Mouse (Mus musculus) NIH3T3 (cell line): Measurements from ENCODE around the gene Fmo6.
A peak's percentile ranks its signal among the peaks of the same experiment; 100 is the strongest.

Source experiments
- DNase-seq: peaks from one replicate; pipeline ENCODE4 v3.0.0-alpha.2; 2012; ENCODE audit warnings: low read depth

Fmo6 gene

GRCm38 (mm10) chr1:162937415-162937814 lies at the start of gene Fmo6:
Gene Fmo6 (minus strand): TSS chr1:162937515.
- DNase-seq, result no peak

- DNase-seq, result no peak
Measured at GRCm38 (mm10) chr1:162986777-162987176, 49.5 kb upstream of the Fmo6 start.

- DNase-seq, result peak; percentile 29
Measured at GRCm38 (mm10) chr1:162986121-162986748, 48.9 kb upstream of the Fmo6 start.

DNA sequence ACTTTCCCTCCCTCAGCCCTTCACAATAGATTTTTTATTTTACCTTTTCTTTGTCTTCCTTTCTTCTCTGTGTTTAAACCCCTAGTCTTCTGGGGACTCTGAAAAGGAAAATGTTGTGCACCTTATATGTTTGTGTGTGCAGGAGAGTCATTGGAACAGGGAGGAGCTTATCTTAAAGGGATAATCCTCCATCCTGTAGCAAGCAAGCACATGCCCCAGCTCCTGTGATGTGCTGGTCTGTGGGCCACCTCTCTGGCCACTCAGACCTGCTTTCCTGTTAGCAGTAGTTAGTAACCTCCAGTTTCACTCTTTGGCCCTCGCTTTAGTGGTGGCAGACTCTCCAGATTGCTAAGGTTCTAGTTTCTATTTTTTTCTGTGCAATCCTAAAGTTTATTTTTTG lies 47.1 kb upstream of the Fmo6 start, which contains the start of gene Fmo3:
TSS of gene Fmo3 (minus strand) at position 101 of the 400 bp plus-strand sequence.
- DNase-seq, result no peak

DNA sequence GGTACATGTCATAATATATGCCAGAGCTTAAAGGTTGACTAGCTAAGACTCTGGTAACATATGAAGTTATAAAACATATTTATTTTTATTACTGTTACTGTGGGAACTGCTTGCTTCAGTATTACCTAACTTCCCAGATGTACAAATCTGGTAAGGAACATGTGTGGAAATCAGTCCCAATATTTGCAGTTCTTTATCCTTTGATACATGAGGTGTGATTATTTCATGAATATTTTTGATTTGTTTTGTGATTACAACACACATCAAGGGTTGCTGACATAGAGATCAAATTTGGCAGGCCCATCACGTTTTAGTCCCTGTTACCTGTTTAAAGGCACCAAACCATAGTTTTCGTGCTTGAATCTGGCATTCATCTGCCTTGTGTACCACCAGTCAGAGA lies 26.2 kb upstream of the Fmo6 start:
- DNase-seq, result no peak

GRCm38 (mm10) chr1:162957422-162957821 lies 20.1 kb upstream of the Fmo6 start:
- DNase-seq, result peak; percentile 78

DNA sequence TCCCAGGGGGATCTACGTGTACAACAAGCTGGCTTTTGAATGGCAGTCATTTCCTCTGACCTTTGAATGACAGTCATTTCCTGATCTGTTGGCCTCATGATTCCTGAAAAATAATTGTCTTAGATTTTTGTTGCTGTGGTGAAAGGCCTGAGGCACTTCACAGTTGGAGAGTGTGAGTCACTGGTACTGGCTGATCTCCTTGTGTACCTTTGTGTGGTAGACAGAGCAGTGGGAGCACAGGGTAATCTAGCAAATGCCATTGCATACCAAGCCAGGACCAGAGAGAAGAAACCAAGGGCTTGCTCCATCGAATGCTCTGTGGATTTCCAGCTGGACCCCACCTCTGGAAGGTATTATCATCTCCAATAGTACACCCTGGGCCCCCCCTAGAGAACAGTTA lies 15.8 kb upstream of the Fmo6 start:
- peak; percentile 55 for DNase-seq

DNA sequence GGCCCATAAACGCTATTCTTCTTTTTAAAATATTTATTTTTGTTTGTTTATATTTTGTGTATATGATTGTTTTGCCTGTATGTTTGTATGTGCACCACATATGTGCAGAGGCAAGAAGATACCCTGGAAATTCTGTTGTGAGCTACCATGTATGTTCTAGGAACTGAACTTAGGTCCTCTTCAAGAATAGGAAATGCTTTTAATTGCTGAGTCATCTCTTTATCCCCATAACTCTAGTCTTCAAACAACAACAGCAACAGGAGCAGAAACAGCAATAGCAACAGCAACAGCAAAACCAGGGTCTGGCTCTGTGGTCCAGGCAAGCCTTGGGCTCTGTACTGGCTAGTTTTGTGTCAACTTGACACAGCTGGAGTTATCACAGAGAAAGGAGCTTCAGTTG lies 12.4 kb upstream of the Fmo6 start:
- no peak for DNase-seq

GRCm38 (mm10) chr1:162947934-162948333 lies 10.6 kb upstream of the Fmo6 start:
- DNase-seq, result no peak

GRCm38 (mm10) chr1:162946837-162947558 lies 9.7 kb upstream of the Fmo6 start:
- DNase-seq, result no peak

DNA sequence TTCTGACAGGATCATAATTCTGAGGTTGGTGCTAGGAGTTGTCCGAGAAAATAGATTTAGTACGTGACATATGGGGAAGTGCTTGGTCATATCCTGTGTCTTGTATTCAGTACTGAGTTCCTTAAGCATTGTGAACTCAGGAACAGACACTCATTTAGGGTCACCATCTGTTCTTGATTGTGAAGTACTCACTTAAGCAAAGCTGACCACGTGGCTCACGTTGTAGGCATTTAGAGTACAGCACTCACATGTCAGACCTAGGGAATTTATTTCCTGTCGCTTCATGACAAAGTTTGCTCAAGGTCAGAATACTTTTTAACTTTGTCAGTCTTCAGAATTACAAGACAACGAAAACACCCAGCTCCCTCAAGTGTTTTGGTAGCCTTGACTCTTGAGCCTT lies 6.4 kb upstream of the Fmo6 start:
- DNase-seq, result peak; percentile 63

- DNase-seq, result peak; percentile 34
Measured at GRCm38 (mm10) chr1:162938696-162939351, 1.5 kb upstream of the Fmo6 start.

DNA sequence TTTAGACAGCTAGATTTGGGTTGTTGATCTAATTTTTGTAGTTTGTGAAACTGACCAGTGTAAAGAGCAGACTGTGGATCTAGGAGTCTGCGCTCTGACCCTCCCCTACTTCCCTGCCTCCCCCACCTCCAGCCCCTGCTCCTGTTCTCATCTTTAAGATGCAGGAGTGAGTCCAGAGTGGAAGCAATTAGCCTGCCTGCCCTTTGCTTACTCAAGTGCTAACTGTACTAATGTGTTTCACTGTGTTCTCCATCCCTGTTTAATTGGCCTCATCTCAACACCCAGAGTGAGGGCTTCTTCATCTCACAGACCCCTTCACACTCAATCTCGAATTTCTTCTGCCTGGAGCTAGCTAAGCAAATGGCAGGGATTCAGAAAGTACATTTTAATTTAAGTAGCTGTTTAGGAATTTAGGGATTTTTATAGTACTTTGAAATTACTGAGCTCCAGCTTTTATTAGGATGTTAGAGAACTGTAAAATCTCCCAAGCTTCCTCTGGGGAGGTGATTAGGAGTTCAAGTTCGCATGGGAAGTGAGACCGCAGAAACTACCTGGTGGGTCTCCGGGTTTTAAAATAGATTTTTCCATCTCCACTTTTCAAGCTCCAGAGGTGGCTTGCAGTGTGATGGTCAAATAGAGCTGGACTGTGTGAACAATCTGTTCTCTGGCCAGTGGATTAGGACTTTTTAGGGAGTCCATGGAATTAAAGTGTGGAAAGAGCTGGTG lies 818 bp upstream of the Fmo6 start:
- no peak for DNase-seq

- DNase-seq, result no peak
Measured at GRCm38 (mm10) chr1:162934374-162935012, 2.8 kb downstream of the Fmo6 start.

DNA sequence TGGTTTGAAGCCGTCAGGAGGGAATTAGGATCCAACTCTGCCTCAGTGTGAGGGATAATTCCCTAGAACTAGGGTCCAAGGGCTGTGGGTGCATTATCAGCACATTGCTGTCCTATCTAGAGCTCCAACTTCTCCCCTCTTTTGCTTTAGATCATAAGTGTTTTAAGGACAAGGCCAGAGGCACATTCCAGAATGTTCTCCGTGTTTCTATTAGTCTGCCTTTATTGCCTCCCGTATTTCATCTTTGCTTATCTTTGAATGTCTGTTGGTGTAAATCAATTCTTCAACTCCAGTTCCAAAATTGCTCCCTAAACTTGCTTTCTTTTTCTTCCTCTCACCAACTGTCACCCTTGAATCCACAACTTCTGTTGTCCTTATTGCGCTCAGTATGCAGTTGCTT lies 4.9 kb downstream of the Fmo6 start:
- DNase-seq, result no peak

DNA sequence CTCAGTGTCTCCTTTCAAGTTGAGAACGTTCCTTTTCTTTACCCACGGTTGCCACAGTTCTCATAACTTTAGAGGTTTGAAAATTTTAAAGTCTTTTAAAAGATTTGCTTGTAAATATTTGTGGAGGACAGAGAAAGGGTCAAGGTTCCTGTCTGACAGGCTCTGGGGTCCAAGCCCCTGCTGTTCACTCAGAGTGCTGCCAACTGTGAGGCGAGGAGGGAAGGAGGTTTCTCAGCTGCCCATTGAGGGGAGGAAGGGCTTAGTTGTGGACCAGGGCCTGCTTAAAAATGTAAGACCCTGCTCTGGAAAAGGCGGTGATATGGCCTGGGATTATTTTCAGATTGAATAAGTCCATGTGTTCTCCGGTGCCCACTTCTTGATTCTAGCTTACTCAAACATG lies 5.4 kb downstream of the Fmo6 start:
- no peak for DNase-seq

DNA sequence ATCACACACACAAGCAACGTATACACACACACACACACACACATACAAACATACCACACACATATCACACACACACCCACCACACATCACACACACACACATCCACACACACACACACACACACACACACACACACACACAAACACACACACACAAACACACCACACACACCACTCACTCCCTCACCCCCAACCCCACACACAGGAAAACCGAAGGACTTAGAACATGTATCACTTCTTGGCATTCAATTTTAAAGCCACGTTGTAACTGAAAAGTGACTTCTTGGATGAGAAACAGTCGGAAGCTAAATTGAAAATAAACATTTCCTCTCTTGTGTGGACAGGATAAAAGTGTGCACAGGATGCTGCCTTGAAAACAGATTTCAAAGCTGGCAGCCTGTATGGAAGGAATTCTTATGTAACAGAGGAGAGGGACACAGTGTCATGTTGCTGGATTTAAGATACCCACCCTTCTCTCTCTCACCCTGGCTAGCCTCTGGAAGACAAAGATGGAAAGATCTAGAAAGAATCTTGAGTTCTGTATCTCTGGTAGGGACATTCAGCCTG lies 5.9 kb downstream of the Fmo6 start:
- DNase-seq, result no peak

- no peak for DNase-seq
Measured at GRCm38 (mm10) chr1:162930631-162931030, 6.7 kb downstream of the Fmo6 start.

- no peak for DNase-seq
Measured at GRCm38 (mm10) chr1:162929146-162929545, 8.2 kb downstream of the Fmo6 start.

GRCm38 (mm10) chr1:162925121-162925520 lies 12.2 kb downstream of the Fmo6 start:
- no peak for DNase-seq

- no peak for DNase-seq
Measured at GRCm38 (mm10) chr1:162916661-162917060, 20.7 kb downstream of the Fmo6 start.
